Mouse (Mus musculus): ENCODE data around the gene Rab17. TPM values are rescaled to one million over a fixed set of nuclear protein-coding genes. Genes with fewer than 3 reads are reported as not detected.
A peak's percentile ranks its signal among the peaks of the same experiment; 100 is the strongest.

Gene Rab17
- polyA plus RNA-seq, 1 experiment = 3.4 TPM

DNA sequence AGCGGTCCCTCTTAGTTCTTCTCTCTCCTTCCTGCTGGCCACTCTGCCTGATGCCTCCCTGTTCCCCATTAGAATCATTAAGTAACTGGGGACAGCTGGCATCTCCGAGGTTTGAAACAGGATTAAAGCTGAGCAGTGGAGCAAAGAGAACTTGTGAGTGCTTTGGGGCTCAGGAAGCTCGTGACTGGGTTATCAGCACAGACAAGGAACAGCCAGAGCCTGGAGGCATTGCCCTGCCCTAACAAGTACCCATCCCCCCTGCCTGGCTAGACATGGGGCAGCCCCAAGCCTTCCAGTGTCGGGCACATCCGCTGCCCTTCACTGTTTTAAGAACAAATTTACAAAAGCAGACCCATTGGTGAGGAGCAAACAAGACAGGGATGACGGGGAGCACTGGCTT is 52.0 kb downstream of the Rab17 start:
- peaks cover 6% of the 10 kb centered on the region for H3K9me3 ChIP-seq
- peaks cover 84% of the 10 kb centered on the region for H3K27me3 ChIP-seq (replicated peaks)
- no peaks in the 10 kb centered on the region for H3K36me3 ChIP-seq (replicated peaks; ENCODE audit: low read length)
- no peak overlapping the region for H3K4me3 ChIP-seq (replicated peaks)
- TF ChIP-seq FLI1 (IDR thresholded peaks at IDR 0.05; ENCODE audit: low read length) (no peak), GATA1 (IDR thresholded peaks at IDR 0.05; ENCODE audit: borderline replicate concordance, low read length) (no peak)
- peaks cover 11% of the 10 kb centered on the region for H3K4me1 ChIP-seq

DNA sequence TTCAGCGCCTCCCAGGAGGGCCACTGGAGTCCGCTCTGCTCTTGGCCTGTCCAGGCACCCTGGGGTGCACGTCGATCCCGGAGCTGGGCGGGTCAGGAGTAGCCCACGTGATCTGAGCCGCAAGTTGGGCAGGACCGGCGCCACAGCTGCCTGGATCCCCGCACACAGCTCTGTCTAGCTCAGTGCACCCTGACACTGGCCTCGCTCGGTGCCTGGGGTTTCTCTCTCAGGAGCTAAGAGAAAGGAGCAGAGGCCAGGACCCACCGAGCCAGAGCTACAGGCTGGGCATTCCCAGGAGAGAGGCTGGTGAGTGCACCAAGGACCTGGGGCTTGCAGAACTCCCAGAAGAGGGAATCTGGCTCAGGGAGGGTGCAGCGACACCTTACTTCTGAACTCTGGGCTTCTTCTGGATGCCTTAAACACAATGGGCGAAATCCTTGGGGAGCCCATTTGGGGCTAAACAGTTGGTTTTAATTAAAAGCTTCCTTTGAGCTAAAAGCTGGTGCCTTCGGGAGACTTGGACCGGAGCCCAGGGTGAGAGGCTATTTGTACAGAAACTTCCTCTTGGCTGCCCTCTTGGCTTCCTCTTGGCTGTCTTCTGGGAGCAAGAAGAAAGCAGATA is 54.4 kb downstream of the Rab17 start, which contains the start of gene Mlph:
TSS of gene Mlph (plus strand) at position 138 of the 622 bp plus-strand sequence.
- Histone ChIP-seq H3K9me3 (peaks cover 4% of the 10 kb centered on the region), H3K36me3 (replicated peaks; ENCODE audit: low read length) (no peaks in the 10 kb centered on the region), H3K4me3 (replicated peaks) (peak within 1 kb of the TSS; percentile 64), H3K27me3 (replicated peaks) (peaks cover 74% of the 10 kb centered on the region), H3K4me1 (peaks cover 11% of the 10 kb centered on the region)
- TF ChIP-seq GATA1 (IDR thresholded peaks at IDR 0.05; ENCODE audit: borderline replicate concordance, low read length) (no peak), FLI1 (IDR thresholded peaks at IDR 0.05; ENCODE audit: low read length) (no peak)

- TF ChIP-seq FLI1 (IDR thresholded peaks at IDR 0.05; ENCODE audit: low read length) = no peak
- no peak for TF ChIP-seq GATA1 (IDR thresholded peaks at IDR 0.05; ENCODE audit: borderline replicate concordance, low read length)
Observed at GRCm38 (mm10) chr1:90913231-90913630, 56.2 kb downstream of the Rab17 start.

DNA sequence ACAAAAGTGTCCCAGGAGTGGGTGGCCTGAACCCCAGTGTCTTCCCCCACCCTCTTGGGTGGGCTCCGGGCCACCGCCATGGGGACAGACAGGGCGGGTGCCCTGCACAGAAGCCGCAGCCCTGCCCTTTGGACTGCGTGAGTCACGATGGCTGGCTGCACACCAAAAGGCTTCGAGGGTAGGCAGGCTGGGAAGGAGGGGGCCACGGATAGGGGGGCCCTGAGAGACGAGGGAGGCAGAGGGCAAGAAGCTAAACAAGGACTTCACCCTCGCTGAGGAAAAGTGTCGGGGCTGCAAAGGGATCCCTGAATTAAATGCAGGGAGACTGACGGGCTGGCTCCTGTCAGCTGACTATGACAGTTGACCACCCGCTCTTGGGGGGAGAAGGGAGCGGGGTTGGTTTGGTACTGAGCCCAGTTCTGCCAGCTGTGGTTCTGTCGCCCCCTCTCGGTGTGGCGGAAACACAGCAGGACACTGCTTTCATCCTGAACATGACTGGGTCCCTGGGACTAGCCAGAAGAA is 59.8 kb downstream of the Rab17 start:
- H3K4me1 ChIP-seq = peaks cover under 1% of the 10 kb centered on the region; the same call in 1 of the 2 replicates
- H3K27me3 ChIP-seq (replicated peaks) = peaks cover 57% of the 10 kb centered on the region
- TF ChIP-seq GATA1 (IDR thresholded peaks at IDR 0.05; ENCODE audit: borderline replicate concordance, low read length) (no peak), FLI1 (IDR thresholded peaks at IDR 0.05; ENCODE audit: low read length) (no peak)
- H3K36me3 ChIP-seq (replicated peaks; ENCODE audit: low read length) = no peaks in the 10 kb centered on the region
- H3K4me3 ChIP-seq (replicated peaks) = no peak overlapping the region
- no peaks in the 10 kb centered on the region for H3K9me3 ChIP-seq

More at GRCm38 (mm10) chr1:90913231-90913630, 56.2 kb downstream of the Rab17 start:
- Histone ChIP-seq H3K4me3 (replicated peaks) (no peak overlapping the region), H3K4me1 (peaks cover 11% of the 10 kb centered on the region), H3K36me3 (replicated peaks; ENCODE audit: low read length) (no peaks in the 10 kb centered on the region), H3K9me3 (no peaks in the 10 kb centered on the region), H3K27me3 (replicated peaks) (peaks cover 76% of the 10 kb centered on the region)

DNA sequence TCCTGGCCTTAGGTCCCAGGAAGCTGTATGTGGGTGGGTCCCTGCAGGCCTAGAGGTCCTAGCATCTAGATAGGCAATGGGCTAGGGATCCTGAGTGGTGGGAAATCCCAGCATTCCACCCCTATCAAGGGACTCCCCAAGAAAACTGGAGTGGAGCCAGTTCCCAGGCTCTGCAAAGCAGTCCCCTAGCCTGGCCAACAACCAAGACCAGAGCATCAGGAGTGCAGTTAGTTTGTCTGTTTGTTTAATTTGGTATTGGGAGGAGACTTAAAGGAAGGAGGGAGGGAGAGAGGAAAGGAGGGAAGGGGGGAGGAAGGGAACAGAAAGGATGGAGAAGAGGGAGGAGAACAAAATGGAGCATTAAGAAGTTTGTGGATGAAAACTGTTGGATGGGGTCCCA is 60.3 kb downstream of the Rab17 start:
- H3K4me3 ChIP-seq (replicated peaks) = no peak overlapping the region
- H3K9me3 ChIP-seq = no peaks in the 10 kb centered on the region
- H3K36me3 ChIP-seq (replicated peaks; ENCODE audit: low read length) = no peaks in the 10 kb centered on the region
- TF ChIP-seq FLI1 (IDR thresholded peaks at IDR 0.05; ENCODE audit: low read length) (no peak), GATA1 (IDR thresholded peaks at IDR 0.05; ENCODE audit: borderline replicate concordance, low read length) (no peak)
- H3K4me1 ChIP-seq = no peaks in the 10 kb centered on the region
- peaks cover 54% of the 10 kb centered on the region for H3K27me3 ChIP-seq (replicated peaks)

Other genes starting within 250 kb of the Rab17 start
- not detected in 2 replicates for gene Col6a3, start 125.7 kb downstream of the Rab17 start, polyA plus RNA-seq (2012; ENCODE audit: insufficient read depth, low replicate concordance)
- gene Mlph, start 54.6 kb downstream of the Rab17 start, polyA plus RNA-seq (2012; ENCODE audit: insufficient read depth, low replicate concordance) = not detected in 2 replicates
- not detected in 2 replicates for gene Prlh, start 16.6 kb downstream of the Rab17 start, polyA plus RNA-seq (2012; ENCODE audit: insufficient read depth, low replicate concordance)
- 1.9 and 12.2 TPM in 2 replicates for gene Lrrfip1, start 29.1 kb upstream of the Rab17 start, polyA plus RNA-seq (2012; ENCODE audit: insufficient read depth, low replicate concordance)
- 0.07 TPM in 1 of 2 replicates, not detected in the other for gene Rbm44, start 175.4 kb upstream of the Rab17 start, polyA plus RNA-seq (2012; ENCODE audit: insufficient read depth, low replicate concordance)
- gene Ramp1, start 210.2 kb upstream of the Rab17 start, polyA plus RNA-seq (2012; ENCODE audit: insufficient read depth, low replicate concordance) = 2.9 and 16.0 TPM in 2 replicates